Mouse (Mus musculus) neural tube, embryonic 13.5 days (tissue): Measurements from ENCODE around the gene Acp2. TPM values are rescaled to one million over a fixed set of nuclear protein-coding genes. Genes with fewer than 3 reads are reported as not detected.

Experiments
- ATAC-seq: fragments of 200-750 bp; cut with Nextera tagmentation; 2 replicates; pipeline ENCODE4 v1.8.0; 2017; ENCODE audit warnings: low read depth, mild to moderate bottlenecking, moderate TSS enrichment, moderate library complexity
- H3K27ac ChIP-seq: fragments of 300-500 bp; sonication (generic); replicated peaks from 2 replicates; pipeline ENCODE4 v1.5.1; 2015; ENCODE audit warnings: moderate library complexity, mild to moderate bottlenecking, inconsistent platforms
- H3K27me3 ChIP-seq: fragments of 300-500 bp; sonication (generic); 2 replicates; pipeline ENCODE4 v1.6.1; 2015; ENCODE audit warnings: mild to moderate bottlenecking, inconsistent platforms
- H3K36me3 ChIP-seq: fragments of 300-500 bp; sonication (generic); 2 replicates; pipeline ENCODE4 v1.6.1; 2015; ENCODE audit warnings: mild to moderate bottlenecking, inconsistent platforms
- H3K4me1 ChIP-seq: fragments of 300-500 bp; sonication (generic); replicated peaks from 2 replicates; pipeline ENCODE4 v1.6.1; 2015; ENCODE audit warnings: inconsistent platforms
- H3K4me2 ChIP-seq: fragments of 300-500 bp; sonication (generic); 2 replicates; pipeline ENCODE4 v1.6.1; 2015; ENCODE audit warnings: inconsistent platforms, mild to moderate bottlenecking, moderate library complexity
- H3K4me3 ChIP-seq: fragments of 300-500 bp; sonication (generic); 2 replicates; pipeline ENCODE4 v1.5.1; 2015; ENCODE audit warnings: mild to moderate bottlenecking, inconsistent platforms
- H3K9ac ChIP-seq: fragments of 300-500 bp; sonication (generic); 2 replicates; pipeline ENCODE4 v1.6.1; 2015; ENCODE audit warnings: moderate library complexity, mild to moderate bottlenecking, inconsistent platforms
- H3K9me3 ChIP-seq: fragments of 300-500 bp; sonication (generic); 2 replicates; pipeline ENCODE4 v1.6.1; 2016; ENCODE audit warnings: inconsistent platforms
- WGBS: fragments of 180-500 bp; shearing (Covaris S2); methylation state at CpG from one replicate; pipeline ENCODE4 v1.1.7; 2015; 5-methylcytosine and 5-hydroxymethylcytosine counted together
- polyA plus RNA-seq: library from polyadenylated mRNA; unstranded; fragments of >200 nt; fragmentation: Nextera tagmentation; extraction: Ambion mirVana; gene quantifications from 2 replicates; pipeline ENCODE4 v1.2.1, GENCODE M21; 2015

Acp2 gene
- polyA plus RNA-seq: 37.2 and 43.3 TPM in 2 replicates

DNA sequence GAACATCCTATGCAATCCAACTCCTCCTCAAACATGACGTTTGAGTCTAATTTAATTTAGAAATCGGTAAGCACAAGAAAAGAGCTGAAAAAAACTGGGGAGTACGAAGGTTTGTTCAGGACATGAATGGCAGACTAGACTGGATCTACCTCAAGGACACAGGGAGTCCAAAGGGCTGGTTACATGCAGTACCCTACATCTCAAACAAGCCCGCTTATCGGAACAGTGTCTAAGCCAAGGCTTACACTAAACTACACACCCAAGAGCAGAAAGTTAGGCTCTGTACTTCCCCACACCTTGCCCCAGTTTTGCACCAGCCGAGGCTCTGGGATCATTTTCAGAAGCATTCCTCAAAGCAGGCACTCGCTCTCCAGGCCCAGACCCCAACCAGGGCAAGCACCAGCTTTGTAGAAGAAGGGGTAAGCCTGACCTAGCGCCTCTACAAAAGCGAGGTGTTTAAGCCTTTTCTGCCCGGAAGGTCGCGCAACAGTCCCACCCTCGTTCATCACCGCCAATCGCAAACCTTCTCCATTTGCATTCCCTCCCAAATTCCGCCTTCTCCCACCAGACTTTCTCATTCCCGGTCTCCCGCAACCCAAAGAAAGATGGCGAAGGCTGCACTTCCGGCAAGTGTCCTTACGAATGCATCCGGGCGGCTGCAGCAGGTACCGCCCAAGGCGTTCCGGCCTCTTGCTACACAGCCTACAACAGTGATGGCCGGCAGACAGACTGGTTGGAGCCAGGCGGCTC lies at the start of gene Acp2, which contains the start of gene Nr1h3:
Acp2 (plus strand) TSS at position 664 of the 750 bp plus-strand sequence.
Nr1h3 (minus strand) TSS at position 613 of the 750 bp plus-strand sequence.
- 5% methylated on average over 28 of the region's 28 CpGs for WGBS
- peak within 1 kb of the TSS; percentile 90 for H3K27ac ChIP-seq
- peaks cover 29% of the 10 kb centered on the region for H3K36me3 ChIP-seq
- peak within 1 kb of the TSS; percentile 67 for H3K4me2 ChIP-seq
- peak within 1 kb of the TSS; percentile 90 for H3K9ac ChIP-seq
- H3K9me3 ChIP-seq: no peaks in the 10 kb centered on the region
- no peaks in the 10 kb centered on the region for H3K27me3 ChIP-seq
- peak; percentile 96 for ATAC-seq
- peaks cover 34% of the 10 kb centered on the region for H3K4me1 ChIP-seq
- peak within 1 kb of the TSS; percentile 80 for H3K4me3 ChIP-seq

DNA sequence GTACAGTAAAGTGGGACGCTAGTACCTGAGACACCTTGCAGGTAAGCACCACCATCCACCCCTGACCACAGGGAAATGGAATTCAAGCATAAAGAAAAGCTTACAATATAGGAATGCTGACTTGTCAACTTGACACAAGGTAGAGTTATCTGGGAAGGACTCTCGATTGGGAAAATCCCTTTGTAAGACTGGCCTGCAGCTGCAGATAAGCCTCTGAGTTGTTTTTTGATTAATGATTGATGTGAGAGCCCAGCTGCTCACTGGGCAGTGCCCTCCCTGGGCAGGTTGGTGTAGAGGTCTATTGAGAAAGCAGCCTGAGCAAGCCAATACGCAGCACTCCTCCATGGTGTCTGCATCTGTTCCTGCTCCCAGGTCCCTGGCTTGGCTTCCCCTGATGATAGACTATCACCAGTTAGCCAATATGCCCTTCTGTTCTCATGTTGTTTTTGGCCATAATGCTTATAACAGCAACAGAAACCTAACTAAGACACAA lies 49.8 kb upstream of the Acp2 start:
- Histone ChIP-seq H3K27ac (no peak overlapping the region), H3K4me1 (no peaks in the 10 kb centered on the region), H3K4me2 (no peak overlapping the region), H3K36me3 (peaks cover 93% of the 10 kb centered on the region), H3K9ac (no peak overlapping the region), H3K9me3 (no peaks in the 10 kb centered on the region), H3K27me3 (no peaks in the 10 kb centered on the region), H3K4me3 (no peak overlapping the region)
- no peak for ATAC-seq
- 86% methylated on average over 3 of the region's 3 CpGs for WGBS

DNA sequence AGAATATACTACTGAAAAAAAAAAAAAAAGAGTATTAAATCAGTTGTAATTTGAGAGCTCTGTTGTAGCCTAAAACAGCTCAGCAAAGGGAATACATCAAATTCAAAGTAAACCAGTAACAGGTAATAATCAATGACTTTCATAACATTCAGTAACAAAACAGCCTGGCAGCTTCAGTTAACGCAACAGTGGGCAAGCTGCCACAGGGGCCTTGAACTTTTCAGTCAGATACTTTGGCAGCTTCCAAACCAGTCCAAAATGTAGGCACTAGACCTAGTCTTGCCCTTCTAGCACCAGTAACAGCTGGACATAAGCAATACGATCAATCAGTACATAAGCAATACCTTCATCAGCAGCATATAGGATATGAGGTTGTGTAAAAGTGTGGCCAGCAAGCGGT lies 48.6 kb upstream of the Acp2 start:
- no peak for ATAC-seq
- H3K4me2 ChIP-seq: no peak overlapping the region
- H3K4me3 ChIP-seq: no peak overlapping the region
- no peaks in the 10 kb centered on the region for H3K9me3 ChIP-seq
- H3K9ac ChIP-seq: no peak overlapping the region
- no peaks in the 10 kb centered on the region for H3K4me1 ChIP-seq
- H3K27me3 ChIP-seq: no peaks in the 10 kb centered on the region
- WGBS: 94% methylated on average over 3 of the region's 3 CpGs
- H3K27ac ChIP-seq: no peak overlapping the region
- peaks cover 93% of the 10 kb centered on the region for H3K36me3 ChIP-seq

DNA sequence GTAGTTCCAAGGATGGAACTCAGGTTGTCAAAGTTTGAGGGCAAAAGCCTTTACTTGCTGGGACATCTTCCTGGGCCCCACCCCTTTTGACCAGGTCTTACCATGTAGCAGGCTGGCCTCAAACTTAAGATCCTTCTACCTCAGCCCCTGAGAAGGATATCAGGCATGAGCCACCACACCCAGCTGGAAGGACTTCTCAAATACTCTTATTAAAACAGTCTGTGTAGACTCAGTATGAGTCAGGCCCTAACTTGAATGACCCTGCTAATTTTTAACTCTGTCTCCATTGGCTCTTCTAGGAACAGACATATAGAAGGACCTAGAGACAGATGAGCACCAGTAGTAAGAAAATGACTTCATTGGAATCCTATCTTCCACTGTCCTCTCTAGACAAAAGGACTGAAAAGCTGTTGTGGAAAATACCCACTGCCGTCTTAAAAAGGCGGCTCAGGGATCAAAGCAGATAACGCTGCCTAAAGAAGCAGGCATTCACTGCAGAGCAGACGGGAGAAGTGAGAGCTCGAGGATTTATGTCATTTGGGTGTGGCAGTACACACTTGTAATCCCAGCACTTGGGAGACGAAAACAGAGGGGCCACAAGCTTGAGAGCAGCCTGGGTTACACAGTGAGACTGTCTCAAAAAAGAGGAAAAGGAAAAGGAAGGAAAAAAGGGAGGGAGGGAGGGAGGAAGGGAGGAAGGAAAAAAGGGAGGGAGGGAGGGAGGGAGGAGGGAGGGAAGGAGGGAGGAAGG lies 45.5 kb upstream of the Acp2 start:
- H3K36me3 ChIP-seq: peaks cover 96% of the 10 kb centered on the region
- H3K4me3 ChIP-seq: no peak overlapping the region
- no peaks in the 10 kb centered on the region for H3K27me3 ChIP-seq
- no peaks in the 10 kb centered on the region for H3K4me1 ChIP-seq
- no peak overlapping the region for H3K9ac ChIP-seq
- no peaks in the 10 kb centered on the region for H3K9me3 ChIP-seq
- H3K27ac ChIP-seq: no peak overlapping the region
- no peak overlapping the region for H3K4me2 ChIP-seq
- WGBS: 19% methylated on average over 6 of the region's 6 CpGs
- no peak for ATAC-seq

DNA sequence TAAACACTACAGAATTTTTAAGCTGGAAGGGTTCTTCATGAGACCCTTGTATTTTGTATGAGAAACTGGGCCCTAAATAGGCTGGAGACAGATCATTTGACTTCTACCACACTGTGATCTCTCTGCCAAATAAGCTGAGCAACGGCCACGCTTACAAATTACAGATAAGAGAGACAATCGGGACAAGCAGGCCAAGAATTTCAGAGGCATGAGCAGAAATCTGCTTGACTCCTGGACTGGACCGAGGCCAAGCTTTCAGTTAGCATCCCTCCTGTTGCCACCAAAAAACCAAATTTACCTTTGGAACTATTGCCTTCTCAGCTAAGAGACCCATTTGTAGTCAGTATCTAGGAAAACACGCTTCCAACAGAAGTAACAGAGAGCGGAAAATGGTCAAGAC lies 42.1 kb upstream of the Acp2 start:
- Histone ChIP-seq H3K4me2 (no peak overlapping the region), H3K9me3 (no peaks in the 10 kb centered on the region), H3K27me3 (no peaks in the 10 kb centered on the region), H3K9ac (no peak overlapping the region), H3K4me1 (no peaks in the 10 kb centered on the region), H3K4me3 (no peak overlapping the region), H3K27ac (no peak overlapping the region), H3K36me3 (peaks cover 95% of the 10 kb centered on the region)
- no peak for ATAC-seq
- 94% methylated on average over 6 of the region's 6 CpGs for WGBS

DNA sequence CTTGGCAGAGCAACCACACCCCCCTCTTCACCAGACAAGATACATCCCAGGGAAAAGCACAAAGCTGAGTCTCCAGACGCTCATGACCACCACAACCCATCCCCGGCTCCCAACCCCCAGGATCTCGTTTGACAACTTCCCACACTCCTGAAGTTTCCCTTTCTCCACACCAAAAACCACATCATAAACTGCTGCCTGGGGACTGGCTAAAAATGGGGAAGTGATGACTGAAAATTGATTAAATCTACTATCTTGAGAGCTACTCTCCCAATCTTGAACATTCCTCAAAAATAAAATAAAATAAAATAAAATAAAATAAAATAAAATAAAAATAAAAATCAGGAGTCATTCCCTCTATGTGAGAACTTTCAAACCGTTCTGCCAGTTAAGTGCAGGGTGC lies 39.7 kb upstream of the Acp2 start:
- no peak for ATAC-seq
- WGBS: 85% methylated on average over 4 of the region's 4 CpGs
- no peaks in the 10 kb centered on the region for H3K4me1 ChIP-seq
- no peak overlapping the region for H3K4me3 ChIP-seq
- no peak overlapping the region for H3K4me2 ChIP-seq
- H3K27me3 ChIP-seq: no peaks in the 10 kb centered on the region
- H3K36me3 ChIP-seq: peaks cover 94% of the 10 kb centered on the region
- H3K9ac ChIP-seq: no peak overlapping the region
- H3K27ac ChIP-seq: no peak overlapping the region
- no peaks in the 10 kb centered on the region for H3K9me3 ChIP-seq

DNA sequence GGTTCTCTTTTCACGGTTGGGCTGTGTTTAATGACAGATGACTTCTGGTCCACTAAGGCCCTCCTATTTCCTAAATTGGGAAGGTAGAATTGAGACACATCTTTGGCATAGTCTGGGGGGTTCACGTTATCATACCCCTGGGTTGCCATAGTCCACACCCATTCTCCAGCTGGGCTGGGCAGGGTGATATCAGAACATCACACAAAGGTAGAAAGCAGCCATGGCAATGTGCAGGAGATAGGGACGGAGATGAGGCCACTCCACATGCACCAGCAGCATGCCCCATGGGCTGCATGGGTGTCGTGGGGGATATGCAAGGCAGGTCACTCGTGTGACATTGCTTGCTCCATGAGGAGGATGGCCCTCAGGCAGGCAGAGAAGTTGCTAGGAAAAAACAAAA lies 39.2 kb upstream of the Acp2 start:
- no peak for ATAC-seq
- Histone ChIP-seq H3K36me3 (peaks cover 94% of the 10 kb centered on the region), H3K4me1 (no peaks in the 10 kb centered on the region), H3K4me3 (no peak overlapping the region), H3K9me3 (no peaks in the 10 kb centered on the region), H3K9ac (no peak overlapping the region), H3K27ac (no peak overlapping the region), H3K27me3 (no peaks in the 10 kb centered on the region), H3K4me2 (no peak overlapping the region)
- 92% methylated on average over 5 of the region's 5 CpGs for WGBS

DNA sequence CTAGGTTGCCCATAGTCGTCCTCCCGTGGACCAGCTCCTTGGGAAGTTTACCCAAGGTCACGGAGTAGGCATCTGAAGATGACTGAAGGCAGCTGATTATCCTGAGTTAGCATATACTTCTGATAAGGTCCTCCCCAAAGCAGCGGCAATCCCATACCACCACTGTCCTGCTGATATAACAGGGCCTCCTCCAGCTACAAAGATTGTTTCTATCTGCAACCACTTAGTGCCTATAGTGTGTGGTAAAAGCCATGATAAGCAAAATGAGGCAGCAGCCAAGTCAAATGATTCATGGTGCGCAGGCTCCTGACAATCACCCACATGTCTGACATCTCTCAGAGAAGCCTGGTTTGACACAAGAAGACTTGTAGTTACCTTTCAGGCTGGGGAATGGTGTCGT lies 37.7 kb upstream of the Acp2 start:
- Histone ChIP-seq H3K9me3 (no peaks in the 10 kb centered on the region), H3K27me3 (no peaks in the 10 kb centered on the region), H3K27ac (no peak overlapping the region), H3K4me1 (no peaks in the 10 kb centered on the region), H3K36me3 (peaks cover 96% of the 10 kb centered on the region), H3K4me2 (no peak overlapping the region), H3K4me3 (no peak overlapping the region), H3K9ac (no peak overlapping the region)
- WGBS: 90% methylated on average over 6 of the region's 6 CpGs
- no peak for ATAC-seq

DNA sequence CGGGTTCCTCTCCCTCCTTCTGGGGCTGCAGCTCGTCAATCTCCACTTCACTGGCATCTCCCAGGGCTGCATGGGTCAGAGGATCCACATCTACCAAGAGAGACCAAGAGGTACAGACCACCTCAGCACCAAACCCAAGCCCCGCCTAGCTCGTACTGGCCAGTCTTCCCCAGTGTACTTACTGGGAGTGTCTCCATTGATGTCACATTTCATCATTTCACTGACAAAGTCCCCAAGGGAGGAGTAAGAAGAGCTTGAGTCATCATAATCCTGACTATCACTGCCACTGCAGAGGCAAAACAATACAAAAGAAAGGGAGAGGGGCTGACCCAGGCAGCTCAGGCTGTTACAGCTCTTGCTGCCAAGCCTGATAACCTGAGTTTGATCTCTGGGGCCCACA lies 35.1 kb upstream of the Acp2 start:
- WGBS: 78% methylated on average over 4 of the region's 4 CpGs
- Histone ChIP-seq H3K27me3 (no peaks in the 10 kb centered on the region), H3K27ac (no peak overlapping the region), H3K9ac (no peak overlapping the region), H3K4me1 (no peaks in the 10 kb centered on the region), H3K9me3 (no peaks in the 10 kb centered on the region), H3K36me3 (peaks cover 93% of the 10 kb centered on the region), H3K4me3 (no peak overlapping the region), H3K4me2 (no peak overlapping the region)
- no peak for ATAC-seq

DNA sequence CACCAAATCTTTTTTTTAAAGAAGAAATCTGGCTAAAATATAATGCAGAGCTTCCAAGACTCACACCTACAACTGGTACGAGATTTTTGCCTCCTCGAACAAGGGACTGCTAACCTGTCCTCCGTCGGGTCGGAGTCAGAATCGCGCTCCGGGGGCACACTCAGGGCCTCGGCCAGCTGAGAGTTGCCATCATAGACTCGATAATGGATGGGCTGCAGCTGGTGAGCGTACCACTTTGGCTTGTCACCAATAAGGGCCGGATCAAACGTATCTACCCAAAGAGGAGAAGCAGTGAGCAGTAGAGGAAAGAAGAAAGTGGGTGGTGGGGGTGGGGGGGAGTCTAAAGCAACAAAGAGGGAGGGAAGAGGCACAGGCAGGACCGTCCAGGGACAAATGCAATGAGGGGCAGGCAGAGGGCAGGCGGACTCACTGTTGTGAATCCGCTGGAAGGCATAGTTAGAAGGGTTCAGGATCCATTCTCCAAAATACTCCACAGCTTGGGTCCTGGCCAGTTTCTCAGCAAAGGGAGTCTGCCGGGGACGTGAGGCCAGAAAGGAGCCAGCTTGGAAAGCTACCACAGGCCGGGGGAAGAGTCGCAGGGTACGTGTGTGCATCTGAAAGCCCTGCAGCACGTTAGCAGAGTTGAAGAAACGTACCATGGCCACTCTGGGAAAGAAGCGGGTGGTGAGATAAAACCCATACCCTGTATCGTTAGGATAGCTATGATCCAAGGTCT lies 32.9 kb upstream of the Acp2 start:
- Histone ChIP-seq H3K9ac (no peak overlapping the region), H3K4me3 (no peak overlapping the region), H3K27ac (no peak overlapping the region), H3K27me3 (no peaks in the 10 kb centered on the region), H3K4me2 (no peak overlapping the region), H3K36me3 (peaks cover 94% of the 10 kb centered on the region), H3K9me3 (no peaks in the 10 kb centered on the region), H3K4me1 (no peaks in the 10 kb centered on the region)
- no peak for ATAC-seq
- WGBS: 89% methylated on average over 25 of the region's 25 CpGs

DNA sequence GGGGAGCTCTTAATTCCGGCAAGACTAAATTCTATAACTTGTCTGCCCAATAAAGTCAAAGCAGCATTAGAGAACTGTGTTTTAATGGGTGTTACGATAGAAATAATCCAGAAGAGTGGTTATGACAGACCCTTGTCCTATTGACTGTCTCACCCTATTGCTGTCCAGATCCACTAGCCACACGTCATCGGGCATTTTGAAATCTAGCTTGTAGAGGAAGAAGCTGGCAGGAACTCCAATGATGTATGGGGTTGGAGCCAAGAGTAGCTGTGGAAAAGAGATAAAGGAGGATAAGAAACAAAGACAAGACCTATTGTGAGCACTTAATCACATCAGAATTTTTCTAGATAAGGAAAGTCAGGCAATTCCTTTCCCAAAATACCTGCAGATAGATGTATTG lies 27.2 kb upstream of the Acp2 start:
- no peak overlapping the region for H3K9ac ChIP-seq
- no peak overlapping the region for H3K4me2 ChIP-seq
- peaks cover 81% of the 10 kb centered on the region for H3K36me3 ChIP-seq
- WGBS: 94% methylated on average over 4 of the region's 4 CpGs
- no peaks in the 10 kb centered on the region for H3K9me3 ChIP-seq
- peaks cover 9% of the 10 kb centered on the region for H3K4me1 ChIP-seq
- H3K27ac ChIP-seq: no peak overlapping the region
- no peak for ATAC-seq
- no peak overlapping the region for H3K4me3 ChIP-seq
- no peaks in the 10 kb centered on the region for H3K27me3 ChIP-seq

DNA sequence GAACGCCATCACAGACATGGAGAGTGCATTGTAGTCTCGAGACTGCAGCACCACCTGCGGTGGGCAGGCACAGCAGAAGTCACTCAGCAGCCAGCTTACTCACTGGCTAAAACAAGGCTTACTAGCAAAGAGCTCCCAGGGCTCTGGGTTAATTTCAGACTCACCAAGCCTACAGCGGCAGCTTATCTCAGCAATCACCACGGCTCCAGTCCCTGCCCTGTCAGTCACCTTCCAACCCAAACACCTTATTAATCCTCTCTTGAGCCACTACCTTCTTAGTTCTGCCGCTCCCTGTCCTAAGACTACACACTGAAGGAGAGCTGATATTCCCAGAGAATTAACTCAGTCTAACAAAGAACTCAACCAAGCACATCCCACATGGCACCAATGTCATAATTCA lies 26.5 kb upstream of the Acp2 start:
- WGBS: 77% methylated on average over 6 of the region's 6 CpGs

More for the DNA sequence above, 26.5 kb upstream of the Acp2 start:
- peaks cover 77% of the 10 kb centered on the region for H3K36me3 ChIP-seq
- no peak overlapping the region for H3K4me3 ChIP-seq
- no peak overlapping the region for H3K4me2 ChIP-seq
- H3K27ac ChIP-seq: no peak overlapping the region
- H3K9ac ChIP-seq: no peak overlapping the region
- no peak for ATAC-seq
- H3K9me3 ChIP-seq: no peaks in the 10 kb centered on the region
- H3K27me3 ChIP-seq: no peaks in the 10 kb centered on the region
- peaks cover 17% of the 10 kb centered on the region for H3K4me1 ChIP-seq
